Mouse (Mus musculus) c-Kit-positive CD71-negative TER-119-negative erythroid progenitor cells, embryonic 14.5 days (primary cell): Measurements from ENCODE around the gene Rbm38.

Experiments
- DNase-seq: peaks from one replicate; pipeline ENCODE4 v3.0.0-alpha.2; 2013; ENCODE audit warnings: low read depth

The Rbm38 gene

DNA sequence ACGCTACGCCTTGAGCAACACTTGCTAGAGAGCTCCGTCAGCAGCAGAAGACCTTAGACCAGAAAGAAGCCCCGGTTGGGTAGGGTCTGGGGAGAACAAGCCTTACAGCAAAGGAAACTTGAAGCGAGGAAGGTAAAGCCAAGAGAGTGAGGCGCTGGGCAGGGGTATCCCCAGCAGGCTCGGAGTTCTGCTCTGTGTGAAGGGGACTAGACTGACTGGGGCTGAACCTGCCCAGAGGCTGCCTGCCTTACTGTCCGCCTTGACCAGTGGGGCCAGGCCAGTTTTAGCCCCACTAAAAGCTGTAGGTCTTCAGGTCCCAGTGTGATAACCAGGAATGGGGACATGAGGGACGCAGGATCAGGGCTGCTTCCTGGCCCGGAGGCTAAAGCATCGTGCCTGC is at the start of gene Rbm38:
Rbm38 (plus strand) TSS at position 69 of the 400 bp plus-strand sequence.
- no peak for DNase-seq

DNA sequence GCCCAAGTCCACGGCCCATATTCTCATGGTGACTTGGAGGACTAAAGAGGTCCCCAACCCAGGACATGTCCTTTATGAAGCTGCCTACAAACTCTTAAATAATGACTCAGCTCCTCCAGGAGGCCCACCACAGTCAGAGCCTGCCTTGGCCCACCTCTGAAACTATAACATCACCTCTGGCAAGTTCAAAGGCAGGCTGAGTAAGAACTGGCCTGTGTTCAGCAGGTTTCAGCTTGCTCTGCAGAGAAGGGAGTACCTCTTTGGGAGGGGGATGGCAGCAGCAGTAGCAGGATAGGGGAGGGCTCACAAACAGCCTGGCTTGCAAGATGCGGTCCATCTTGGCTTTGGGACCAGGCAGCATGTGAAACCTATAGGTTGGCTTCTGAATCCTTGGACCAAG is 48.4 kb upstream of the Rbm38 start:
- no peak for DNase-seq

- no peak for DNase-seq
These were observed 46.3 kb upstream of the Rbm38 start for GRCm38 (mm10) chr2:172973806-172974565.

DNA sequence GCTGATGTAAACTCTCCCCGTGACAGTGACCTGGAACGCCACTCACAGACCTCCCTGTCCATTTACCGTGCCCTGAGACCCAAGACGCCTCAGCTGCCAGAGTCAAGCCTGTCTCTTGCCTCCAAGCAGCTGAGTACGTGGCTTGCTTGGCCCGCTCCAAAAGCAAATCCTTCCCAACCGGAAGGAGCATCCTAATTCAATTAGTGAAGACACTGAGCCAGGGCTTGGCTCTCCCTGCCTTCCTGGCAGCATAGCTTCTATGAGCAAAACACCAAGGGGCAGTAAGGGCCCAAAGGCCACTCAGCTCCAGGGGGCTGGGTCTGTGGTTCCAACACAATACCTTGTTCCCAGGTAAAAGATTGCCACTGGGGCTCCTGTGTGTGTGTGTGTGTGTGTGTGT is 45.6 kb upstream of the Rbm38 start:
- no peak for DNase-seq

- DNase-seq = no peak
These were observed 45.1 kb upstream of the Rbm38 start for GRCm38 (mm10) chr2:172975159-172975558.

DNA sequence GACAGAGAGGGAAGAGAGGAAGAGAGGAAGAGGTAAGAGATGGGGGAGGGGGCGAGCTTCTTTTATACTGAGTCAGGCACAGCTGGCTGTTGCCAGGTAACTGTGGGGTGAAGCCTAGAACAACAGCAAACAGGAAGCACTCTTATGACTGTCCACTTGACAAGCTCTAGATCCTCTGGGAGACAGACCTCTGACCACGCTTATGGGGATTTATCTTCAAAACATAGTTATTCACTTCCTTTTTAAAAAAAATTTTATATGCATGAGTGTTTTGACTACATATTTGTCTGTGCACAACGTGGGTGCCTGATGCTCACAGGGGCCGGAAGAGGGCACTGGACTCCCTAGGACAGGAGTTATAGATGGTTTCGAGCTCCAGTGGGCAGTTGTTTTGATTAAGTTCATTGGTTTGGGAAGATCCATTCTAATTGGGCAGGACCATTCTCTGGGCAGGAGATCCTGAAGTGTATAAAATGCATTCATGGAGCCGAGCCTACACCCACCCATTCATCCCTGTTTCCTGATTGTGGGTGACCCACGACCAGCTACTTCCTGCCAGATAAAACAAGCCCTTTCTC is 43.5 kb upstream of the Rbm38 start:
- no peak for DNase-seq

DNA sequence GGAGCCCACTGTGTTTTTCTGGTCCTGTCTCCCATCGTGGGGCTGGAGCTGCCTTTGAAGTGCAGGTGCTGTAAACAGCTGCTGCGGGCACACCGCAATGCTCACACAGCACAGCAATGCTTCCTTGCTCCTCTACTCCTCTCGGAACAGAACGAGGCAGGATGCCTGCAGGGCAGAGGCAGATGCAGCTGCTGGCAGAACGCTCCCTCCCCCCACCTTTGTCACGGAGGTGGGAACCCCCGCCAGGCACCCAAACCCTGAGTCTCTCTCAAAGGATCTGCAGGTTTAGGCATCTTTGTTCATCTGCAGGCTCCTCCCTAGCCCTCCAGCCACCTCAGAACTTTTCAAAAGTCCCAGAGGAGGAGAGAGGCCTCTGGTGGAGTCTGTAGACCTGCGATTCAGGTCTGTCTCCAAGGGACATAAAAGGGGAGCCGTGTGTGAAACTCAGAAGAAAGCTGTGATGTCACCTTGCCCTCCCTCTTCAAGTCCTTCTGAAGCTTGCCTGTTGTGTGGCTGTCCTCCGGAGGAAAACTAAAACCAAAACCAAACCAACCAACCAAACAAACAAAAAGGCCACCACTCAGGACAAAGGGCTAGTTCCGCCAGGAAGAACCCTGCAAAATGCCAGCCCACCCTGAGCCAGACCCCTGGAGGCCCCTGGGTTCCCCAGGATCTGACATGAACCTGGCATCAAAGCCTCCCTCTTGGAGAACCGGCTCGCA is 42.7 kb upstream of the Rbm38 start, which contains the start of gene Spo11:
Spo11 (plus strand) TSS at position 292 of the 722 bp plus-strand sequence.
- DNase-seq = no peak

- no peak for DNase-seq
These were observed 42.1 kb upstream of the Rbm38 start for GRCm38 (mm10) chr2:172978131-172978633.

DNA sequence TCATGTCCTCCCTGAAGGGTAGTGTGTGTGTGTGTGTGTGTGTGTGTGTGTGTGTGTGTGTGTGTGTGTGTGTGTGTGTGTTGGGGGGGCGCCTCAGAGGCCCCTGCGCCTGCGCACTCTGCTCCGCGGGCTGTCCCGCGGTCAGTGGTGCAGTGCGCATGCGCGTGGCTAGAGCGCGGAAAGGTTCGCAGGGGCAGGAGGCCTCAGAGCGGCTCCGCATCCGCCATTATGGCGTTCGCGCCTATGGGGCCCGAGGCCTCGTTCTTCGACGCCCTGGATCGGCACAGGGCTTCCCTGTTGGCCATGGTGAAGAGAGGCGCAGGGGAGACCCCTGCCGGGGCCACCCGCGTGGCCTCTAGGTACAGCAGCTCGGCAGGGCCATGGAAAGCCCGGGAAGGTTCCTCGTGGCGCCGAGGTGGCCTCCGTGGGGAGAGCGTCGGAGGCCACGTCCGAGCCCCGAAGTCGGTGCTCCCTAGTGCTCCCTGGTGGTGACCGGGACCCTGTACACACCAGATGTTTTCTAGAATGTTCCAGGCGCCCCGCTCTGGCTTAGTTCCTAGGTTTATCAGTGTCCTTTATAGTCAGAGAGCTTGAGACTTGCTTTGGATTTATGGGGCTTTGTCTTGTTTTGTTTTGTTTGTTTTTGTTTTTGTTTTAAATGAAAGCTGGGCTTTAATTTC is 40.5 kb upstream of the Rbm38 start:
- no peak for DNase-seq

DNA sequence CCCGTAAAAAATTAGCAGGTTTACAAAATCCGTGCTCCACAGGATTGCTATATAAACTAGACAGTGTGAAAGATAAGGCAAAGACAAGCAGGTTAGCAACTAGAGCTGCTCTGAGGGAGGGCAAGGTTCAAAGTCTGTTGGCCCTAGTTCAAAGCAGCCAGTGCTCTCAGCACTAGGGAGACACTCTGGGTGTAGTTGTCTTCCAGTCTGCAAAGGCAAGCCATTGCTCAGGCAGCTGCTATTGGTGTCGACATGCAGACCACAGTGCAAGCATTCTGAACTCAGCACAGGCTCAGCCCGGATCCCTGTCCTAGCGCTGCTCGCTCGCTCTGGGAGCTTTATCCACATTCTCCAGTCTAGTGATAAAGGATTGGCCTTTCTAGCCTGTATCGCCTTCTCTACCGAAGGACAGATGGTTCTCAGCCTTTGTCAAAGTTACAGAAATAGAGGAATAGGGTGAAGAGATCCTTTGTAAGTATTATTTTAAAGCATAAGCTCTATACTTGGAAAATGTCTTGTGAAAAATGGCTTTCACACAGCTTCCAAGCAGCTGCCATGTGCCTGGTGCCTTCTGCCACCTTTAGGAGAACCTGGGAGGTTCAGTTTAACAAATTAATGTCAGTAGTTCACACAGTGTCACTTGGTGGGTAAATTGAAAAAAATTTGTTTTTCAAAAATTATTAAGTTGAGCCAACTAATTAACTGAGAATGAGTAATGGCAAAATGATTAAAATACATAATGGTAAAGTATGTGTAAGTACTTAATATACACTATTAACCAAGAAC is 37.3 kb upstream of the Rbm38 start:
- DNase-seq = no peak

- no peak for DNase-seq
These were observed 30.1 kb upstream of the Rbm38 start for GRCm38 (mm10) chr2:172990161-172990560.

GRCm38 (mm10) chr2:172996207-172996606 is 24.1 kb upstream of the Rbm38 start:
- DNase-seq = no peak

GRCm38 (mm10) chr2:172997748-172998147 is 22.6 kb upstream of the Rbm38 start:
- DNase-seq = no peak

DNA sequence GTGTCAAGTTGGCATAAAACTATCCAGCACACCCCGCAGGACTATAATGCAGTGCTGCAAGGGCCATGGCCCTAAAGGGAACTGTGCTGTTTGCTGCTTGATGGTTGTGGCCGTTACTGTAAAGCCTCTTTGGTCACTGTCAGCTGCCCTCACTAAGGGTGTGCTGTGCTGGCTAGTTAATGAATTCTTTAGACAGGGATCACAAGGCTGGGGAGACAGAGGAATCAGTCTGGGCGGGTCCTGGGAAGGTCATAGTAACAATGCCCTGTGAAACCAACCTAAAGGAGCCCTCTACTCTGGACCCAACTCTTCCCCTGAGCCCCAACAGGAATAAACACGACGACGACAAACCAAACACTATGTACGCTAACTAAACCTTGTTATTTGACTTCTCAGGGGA is 21.8 kb upstream of the Rbm38 start:
- DNase-seq = no peak

DNA sequence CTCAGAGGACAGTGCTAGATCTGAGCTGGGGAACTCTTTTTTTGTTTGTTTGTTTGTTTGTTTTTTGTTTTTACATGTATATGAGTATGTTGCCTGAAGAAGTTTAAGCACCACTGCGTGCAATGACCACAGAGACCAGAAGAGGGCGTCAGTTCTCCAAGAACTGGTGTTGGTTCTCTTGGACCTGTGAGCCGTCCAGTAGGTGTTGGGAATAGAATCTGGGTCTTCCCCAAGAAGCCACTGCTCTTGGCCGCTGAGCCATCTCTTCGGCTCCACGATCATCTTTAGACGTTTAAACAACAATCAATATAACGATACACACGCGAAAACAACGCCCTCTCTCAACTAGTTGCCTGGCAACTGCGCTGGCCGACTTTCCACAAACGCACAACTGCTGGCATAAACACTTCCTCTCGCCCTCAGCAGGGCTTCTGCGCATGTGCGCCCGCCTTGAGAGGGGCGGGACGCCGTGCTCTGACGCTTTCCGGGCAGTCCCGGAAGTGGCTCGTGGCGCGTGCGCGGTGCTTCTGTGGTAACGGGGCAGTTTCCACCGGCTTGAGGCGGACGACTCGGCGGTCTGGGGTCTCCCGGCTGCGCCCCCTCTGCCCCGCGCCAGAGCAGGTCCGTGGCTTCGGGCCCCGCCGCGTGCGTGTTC is 20.5 kb upstream of the Rbm38 start, which contains the start of gene Rae1:
Rae1 (plus strand) TSS at position 488 of the 655 bp plus-strand sequence.
- DNase-seq = peak; percentile 98

DNA sequence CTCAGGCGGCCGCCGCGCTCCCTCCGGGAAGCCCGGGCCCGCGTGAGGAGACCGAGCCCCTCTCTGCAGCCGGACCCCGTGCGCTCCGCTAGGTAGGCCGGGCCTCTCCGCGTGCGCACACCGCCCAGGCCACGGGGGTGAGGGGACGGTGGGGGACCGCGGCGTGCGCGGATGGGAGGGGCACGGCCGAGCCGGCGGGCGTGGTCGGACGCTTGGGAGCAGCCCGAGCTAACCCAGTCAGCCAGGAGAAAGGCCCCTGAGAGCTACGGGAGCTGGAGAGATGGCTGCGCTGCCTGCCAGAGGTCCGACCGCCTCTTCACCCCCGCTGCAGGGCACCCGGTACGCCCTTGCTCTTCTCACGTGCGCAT is 20.0 kb upstream of the Rbm38 start:
- no peak for DNase-seq

GRCm38 (mm10) chr2:173000921-173001320 is 19.4 kb upstream of the Rbm38 start:
- DNase-seq = no peak

- no peak for DNase-seq
These were observed 16.6 kb upstream of the Rbm38 start for GRCm38 (mm10) chr2:173003737-173004136.

DNA sequence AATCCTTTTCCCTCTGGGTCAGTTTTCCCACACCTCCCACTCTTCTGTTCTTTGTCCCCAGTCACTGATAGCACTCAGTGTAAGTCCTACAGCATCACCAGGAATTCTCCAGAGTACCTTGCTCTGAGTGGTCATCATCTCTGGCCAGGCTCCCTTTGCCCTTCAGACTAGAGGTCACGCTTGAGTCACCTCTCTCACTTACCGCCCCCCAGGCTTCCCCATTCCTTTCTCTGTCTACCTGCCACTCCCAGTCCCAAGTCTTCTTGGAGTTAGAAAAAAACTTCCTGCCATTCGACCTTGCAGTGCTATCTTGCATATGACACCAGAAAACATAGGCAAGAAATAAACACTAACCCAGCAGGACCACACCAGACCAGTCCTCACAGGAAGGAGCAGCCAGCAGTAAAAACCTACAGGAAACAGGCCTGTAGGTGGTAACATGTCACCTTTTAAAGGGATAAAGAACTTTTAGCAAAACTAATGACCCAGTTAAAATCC is 10.0 kb upstream of the Rbm38 start:
- DNase-seq = no peak

DNA sequence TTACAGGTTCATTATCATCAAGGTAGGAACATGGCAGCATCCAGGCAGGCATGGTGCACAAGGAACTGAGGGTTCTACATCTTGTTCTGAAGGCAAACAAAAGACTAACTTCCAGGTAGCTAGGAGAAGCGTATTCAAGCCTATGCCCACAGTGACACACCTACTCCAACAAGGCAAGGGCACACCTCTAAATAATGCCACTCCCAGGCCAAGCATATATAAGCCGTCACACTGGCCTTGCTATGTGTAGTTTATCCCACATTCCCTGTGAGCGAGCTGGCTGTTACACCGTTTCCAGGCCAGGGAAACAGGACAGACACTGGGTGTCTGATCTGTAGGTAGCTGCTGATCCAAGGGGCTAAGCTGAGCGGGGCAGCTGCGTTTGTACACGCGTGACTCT is 8.9 kb upstream of the Rbm38 start:
- no peak for DNase-seq
